Mouse (Mus musculus): ENCODE data around the gene Slc15a3.

DNA sequence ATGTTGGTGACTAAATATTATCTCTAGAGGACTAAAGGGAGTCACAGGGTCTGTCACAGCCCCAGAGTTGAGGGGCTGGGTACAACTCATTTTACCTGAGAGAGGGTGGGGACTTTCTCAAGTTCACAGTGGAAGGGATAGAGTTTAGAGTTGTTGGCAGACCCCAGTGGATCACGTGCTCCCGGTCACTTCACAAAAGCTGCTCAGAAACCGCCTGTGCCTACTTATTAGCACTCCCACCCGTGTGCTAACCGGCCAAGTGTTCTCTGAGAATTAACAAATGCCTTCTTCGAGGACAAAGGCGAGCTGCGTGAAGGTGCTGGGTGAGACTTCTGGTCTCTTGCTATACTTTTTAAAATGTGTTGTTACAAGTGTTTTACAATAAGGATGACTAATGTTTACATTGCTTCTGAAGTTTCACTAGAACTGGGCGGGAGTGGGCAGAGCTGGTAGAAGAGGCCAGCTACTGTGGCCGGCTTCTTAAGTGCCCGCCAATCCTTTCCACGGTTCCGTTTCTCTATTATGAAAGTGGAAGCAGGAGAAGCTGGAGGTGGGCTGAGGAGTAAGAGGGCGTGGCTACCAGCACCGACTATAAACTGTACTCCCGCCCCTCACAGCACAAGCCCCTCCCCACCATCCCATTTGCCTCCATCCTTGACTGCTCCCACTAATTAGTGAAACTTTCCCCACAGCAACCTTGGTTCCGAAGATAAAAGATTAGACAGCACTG is 21.1 kb upstream of the Slc15a3 start:
- TF ChIP-seq POLR2A (IDR thresholded peaks at IDR 0.05; ENCODE audit: insufficient read depth, low read depth, low read length) (no peak), EP300 (IDR thresholded peaks at IDR 0.05; ENCODE audit: insufficient read depth, low read depth, low read length) (no peak)
